Mouse (Mus musculus) intestine, postnatal 0 days (tissue): ENCODE results near the gene Pced1b. TPM values are rescaled to one million over a fixed set of nuclear protein-coding genes. Genes with fewer than 3 reads are reported as not detected.

Source experiments
- ATAC-seq: fragments of 200-750 bp; cut with Nextera tagmentation; 2 replicates; pipeline ENCODE4 v1.8.0; 2017; ENCODE audit warnings: mild to moderate bottlenecking, moderate TSS enrichment, moderate library complexity
- H3K27ac ChIP-seq: fragments of 300-500 bp; sonication (generic); 2 replicates; pipeline ENCODE4 v1.5.1; 2014; ENCODE audit warnings: mild to moderate bottlenecking, low read depth, low read length, moderate library complexity
- H3K27me3 ChIP-seq: fragments of 300-500 bp; sonication (generic); replicated peaks from 2 replicates; pipeline ENCODE4 v1.6.1; 2014; ENCODE audit warnings: low read length, mixed read lengths; ENCODE audit not compliant: control insufficient read depth, insufficient read depth
- H3K36me3 ChIP-seq: fragments of 300-500 bp; sonication (generic); 2 replicates; pipeline ENCODE4 v1.6.1; 2014; ENCODE audit warnings: mild to moderate bottlenecking, moderate library complexity; ENCODE audit not compliant: control insufficient read depth, insufficient read depth
- H3K4me1 ChIP-seq: fragments of 300-500 bp; sonication (generic); replicated peaks from 2 replicates; pipeline ENCODE4 v1.6.1; 2014; ENCODE audit warnings: antibody characterized with exemption, low read length, mixed read lengths; ENCODE audit not compliant: control insufficient read depth, insufficient read depth
- H3K4me2 ChIP-seq: fragments of 300-500 bp; sonication (generic); replicated peaks from 2 replicates; pipeline ENCODE4 v1.6.1; 2014; ENCODE audit warnings: low read depth, mild to moderate bottlenecking, moderate library complexity
- H3K4me3 ChIP-seq: fragments of 300-500 bp; sonication (generic); 2 replicates; pipeline ENCODE4 v1.5.1; 2014; ENCODE audit warnings: low read depth, low read length
- H3K9ac ChIP-seq: fragments of 300-500 bp; sonication (generic); 2 replicates; pipeline ENCODE4 v1.6.1; 2014; ENCODE audit warnings: mild to moderate bottlenecking, low read depth, low read length
- H3K9me3 ChIP-seq: fragments of 300-500 bp; sonication (generic); 2 replicates; pipeline ENCODE4 v1.6.1; 2016; ENCODE audit warnings: mixed run types; ENCODE audit not compliant: control insufficient read depth
- CTCF ChIP-seq: sonication (generic); IDR thresholded peaks from 2 replicates; pipeline ENCODE4 v1.5.1; 2016; ENCODE audit warnings: low read depth, mild to moderate bottlenecking, control low read depth, antibody characterized with exemption, moderate library complexity
- WGBS: fragments of 180-500 bp; shearing (Covaris S2); extraction: QIAGEN DNeasy Blood & Tissue Kit; methylation state at CpG from one replicate; pipeline ENCODE4 v1.1.7; 2014; 5-methylcytosine and 5-hydroxymethylcytosine counted together
- polyA plus RNA-seq: library from polyadenylated mRNA; unstranded; fragments of >200 nt; fragmentation: Nextera tagmentation; extraction: Ambion mirVana; gene quantifications from 2 replicates; pipeline ENCODE4 v1.2.1, GENCODE M21; 2015

Gene Pced1b
- polyA plus RNA-seq, 1 experiment from 2014 or later, result 1.6 TPM

DNA sequence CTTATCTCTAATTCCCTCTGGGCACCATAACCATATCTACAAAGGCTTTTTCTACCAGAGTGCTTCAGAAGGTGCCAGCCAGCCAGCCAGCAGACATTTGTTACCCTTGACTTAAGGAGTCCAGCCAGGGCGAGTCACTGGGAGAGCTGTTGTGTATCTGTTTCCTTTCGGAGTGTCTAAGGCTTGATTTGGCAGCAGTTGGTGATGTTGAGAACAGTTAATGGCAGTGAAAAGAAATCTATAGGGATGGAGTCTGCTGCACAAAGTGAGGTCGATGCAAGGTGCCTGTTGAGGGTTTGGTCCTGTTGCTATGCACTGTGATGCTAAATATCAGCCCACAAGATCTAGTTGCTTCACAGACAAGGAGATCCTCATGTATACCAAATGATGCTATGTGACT, 178.1 kb downstream of the Pced1b start:
- H3K36me3 ChIP-seq, result no peaks in the 10 kb centered on the region
- H3K4me3 ChIP-seq, result no peak overlapping the region
- H3K4me2 ChIP-seq, result no peak overlapping the region
- H3K9me3 ChIP-seq, result no peaks in the 10 kb centered on the region
- no peak for TF ChIP-seq CTCF
- WGBS, result 79% methylated on average over 3 of the region's 3 CpGs
- no peaks in the 10 kb centered on the region for H3K27me3 ChIP-seq
- H3K27ac ChIP-seq, result no peak overlapping the region
- no peak overlapping the region for H3K9ac ChIP-seq
- no peaks in the 10 kb centered on the region for H3K4me1 ChIP-seq
- ATAC-seq, result no peak

DNA sequence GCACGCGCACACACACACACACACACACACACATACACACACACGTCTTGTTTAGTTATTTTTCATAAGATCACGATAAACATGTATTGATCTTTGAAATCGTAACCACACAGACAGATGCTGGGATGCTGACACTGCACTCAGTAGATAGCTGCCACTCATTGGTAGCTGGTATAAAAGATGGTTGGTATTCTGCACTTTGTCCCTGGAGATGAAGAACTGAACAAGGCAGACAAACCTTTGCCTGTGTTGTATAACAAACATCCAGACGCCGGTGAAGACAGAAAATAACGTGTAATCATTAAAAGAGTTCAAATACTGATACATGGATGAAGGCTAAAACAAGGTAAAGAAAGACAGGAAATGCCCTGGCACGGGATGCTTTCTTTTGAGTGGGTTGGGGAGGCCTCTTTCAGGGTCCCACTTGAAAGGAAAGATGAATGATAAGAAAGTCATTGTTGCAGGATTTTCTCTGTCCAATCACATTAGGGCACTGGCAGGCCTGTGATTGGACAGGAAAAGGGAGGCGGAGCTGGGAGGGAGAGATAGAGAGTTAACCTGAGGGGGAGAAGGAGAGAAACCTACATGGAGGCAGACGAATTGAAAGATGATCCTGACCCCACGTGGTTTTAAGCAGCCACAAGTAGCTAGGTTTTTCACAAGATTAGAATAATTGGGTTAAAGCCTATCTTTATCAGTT, 182.4 kb downstream of the Pced1b start:
- Histone ChIP-seq H3K36me3 (no peaks in the 10 kb centered on the region), H3K4me3 (no peak overlapping the region), H3K9me3 (no peaks in the 10 kb centered on the region), H3K4me2 (no peak overlapping the region), H3K27me3 (no peaks in the 10 kb centered on the region), H3K9ac (no peak overlapping the region), H3K27ac (no peak overlapping the region), H3K4me1 (no peaks in the 10 kb centered on the region)
- no peak for ATAC-seq
- TF ChIP-seq CTCF, result no peak
- WGBS, result 85% methylated on average over 12 of the region's 12 CpGs

- Histone ChIP-seq H3K36me3 (no peaks in the 10 kb centered on the region), H3K4me1 (no peaks in the 10 kb centered on the region), H3K9ac (no peak overlapping the region), H3K4me3 (no peak overlapping the region), H3K27ac (no peak overlapping the region), H3K9me3 (no peaks in the 10 kb centered on the region), H3K4me2 (no peak overlapping the region), H3K27me3 (no peaks in the 10 kb centered on the region)
- no peak for TF ChIP-seq CTCF
- 78% methylated on average over 6 of the region's 6 CpGs for WGBS
- ATAC-seq, result no peak
These were observed 184.6 kb downstream of the Pced1b start for GRCm38 (mm10) chr15:97431533-97431932.

DNA sequence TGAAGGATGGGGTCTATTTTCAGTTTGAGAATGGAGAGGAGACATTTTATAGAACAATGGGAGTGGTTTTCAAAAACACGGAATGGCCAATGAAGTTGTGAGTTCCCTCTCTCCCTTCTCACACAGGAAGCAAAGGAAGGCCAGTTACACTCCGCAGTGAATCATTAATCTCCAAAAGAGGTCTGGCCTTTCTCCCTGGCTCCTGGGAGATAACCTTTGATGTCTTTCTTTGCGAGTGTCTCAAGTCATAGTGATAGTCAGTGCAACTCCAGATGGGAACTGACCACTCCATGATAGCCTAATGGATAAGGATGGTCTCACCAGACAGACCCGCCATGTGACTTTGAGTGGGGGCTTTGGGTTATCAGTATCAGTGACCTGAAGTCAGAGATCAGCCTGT, 185.3 kb downstream of the Pced1b start:
- WGBS, result 28% methylated on average over 4 of the region's 4 CpGs

More for the DNA sequence above, 185.3 kb downstream of the Pced1b start:
- no peaks in the 10 kb centered on the region for H3K9me3 ChIP-seq
- no peaks in the 10 kb centered on the region for H3K36me3 ChIP-seq
- H3K27ac ChIP-seq, result no peak overlapping the region
- no peak overlapping the region for H3K9ac ChIP-seq
- ATAC-seq, result no peak
- H3K4me1 ChIP-seq, result no peaks in the 10 kb centered on the region
- no peak overlapping the region for H3K4me3 ChIP-seq
- no peaks in the 10 kb centered on the region for H3K27me3 ChIP-seq
- H3K4me2 ChIP-seq, result no peak overlapping the region
- TF ChIP-seq CTCF, result no peak

Other genes starting within 250 kb of the Pced1b start
- 8.8 and 11.4 TPM in 2 replicates for gene Slc38a4, start 191.2 kb upstream of the Pced1b start, polyA plus RNA-seq
- 4.7 and 4.9 TPM in 2 replicates for gene Amigo2, start 180 bp downstream of the Pced1b start, polyA plus RNA-seq